Mouse (Mus musculus) embryonic fibroblast, embryonic 13.5 days (primary cell): ENCODE measurements around the gene Upp2.

Experiments used
- CTCF ChIP-seq: IDR thresholded peaks from 2 replicates; pipeline ENCODE4 v1.5.1; 2011; ENCODE audit warnings: mild to moderate bottlenecking, control low read depth, low read length, moderate library complexity, borderline replicate concordance; ENCODE audit not compliant: insufficient read depth
- POLR2A ChIP-seq: IDR thresholded peaks from 2 replicates; pipeline ENCODE4 v1.6.1; 2011; ENCODE audit warnings: low read depth, mild to moderate bottlenecking, control low read depth, low read length, moderate library complexity

- TF ChIP-seq POLR2A (no peak), CTCF (no peak)
Measured at GRCm38 (mm10) chr2:58565267-58565666, 1.8 kb upstream of the Upp2 start.
